Mouse (Mus musculus) spleen, adult 2 months (tissue): ENCODE measurements around the gene Plin5.

Experiments used
- CTCF ChIP-seq: fragments of 200-500 bp; IDR thresholded peaks from 2 replicates; pipeline ENCODE4 v1.5.1; 2011; ENCODE audit warnings: mild to moderate bottlenecking, inconsistent platforms; ENCODE audit not compliant: insufficient read depth, insufficient read length, insufficient replicate concordance; ENCODE audit errors: extremely low read depth
- POLR2A ChIP-seq: fragments of 200-500 bp; IDR thresholded peaks from 2 replicates; pipeline ENCODE4 v1.6.1; 2011; ENCODE audit warnings: low read depth, low read length, inconsistent platforms

DNA sequence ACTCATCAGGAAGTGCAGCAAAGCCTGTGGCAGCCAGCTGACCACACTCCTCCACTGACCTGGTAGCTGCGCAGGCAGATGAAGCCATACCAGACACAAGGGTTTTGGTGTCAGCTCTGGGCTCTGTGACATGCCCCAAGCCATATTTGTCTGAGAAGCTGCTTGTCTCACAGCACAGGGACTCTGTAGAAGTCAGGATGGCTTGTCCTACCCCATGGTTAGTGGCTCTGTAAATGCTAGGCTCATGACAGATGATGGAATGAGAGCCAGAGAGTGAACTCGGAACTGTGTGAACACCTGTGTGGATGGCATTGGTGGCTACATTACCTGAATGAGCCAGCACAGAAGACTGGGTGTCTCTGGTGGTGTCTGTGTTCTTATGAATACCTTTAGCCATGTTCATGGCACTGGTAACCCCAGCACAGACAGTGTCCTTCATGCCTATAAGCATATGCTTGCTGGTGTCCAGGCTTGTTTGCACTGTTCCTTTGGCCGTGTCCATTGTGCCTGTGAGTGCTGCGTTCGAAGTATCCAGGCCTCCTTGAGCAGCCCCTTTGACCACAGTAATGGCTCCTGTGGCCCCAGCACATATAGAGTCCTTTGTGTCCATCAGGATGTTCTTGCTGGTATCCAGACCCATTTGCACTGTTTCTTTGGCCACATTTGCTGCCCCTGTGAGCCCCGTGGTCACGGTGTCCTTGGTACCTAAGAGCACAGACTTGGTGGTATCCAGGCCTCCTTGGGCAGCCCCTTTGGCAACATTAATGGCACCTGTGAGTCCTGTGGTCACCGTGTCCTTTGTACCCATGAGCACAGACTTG is 13.7 kb downstream of the Plin5 start:
- TF ChIP-seq CTCF (no peak), POLR2A (no peak)
